Mouse (Mus musculus) ovary, adult 10 weeks (tissue): ENCODE data around the gene Cpeb1. TPM values are rescaled to one million over a fixed set of nuclear protein-coding genes. Genes with fewer than 3 reads are reported as not detected.

Source experiments
- polyA plus RNA-seq: library from polyadenylated mRNA; stranded (reverse); fragments of 350-450 nt; fragmentation: Illumina TruSeq; extraction: RNeasy Lipid Tissue Mini Kit (QIAGEN cat#74804); gene quantifications from one replicate; pipeline ENCODE4 v1.2.3, GENCODE M21; 2014

Cpeb1 gene
- polyA plus RNA-seq: 39.3 TPM

DNA sequence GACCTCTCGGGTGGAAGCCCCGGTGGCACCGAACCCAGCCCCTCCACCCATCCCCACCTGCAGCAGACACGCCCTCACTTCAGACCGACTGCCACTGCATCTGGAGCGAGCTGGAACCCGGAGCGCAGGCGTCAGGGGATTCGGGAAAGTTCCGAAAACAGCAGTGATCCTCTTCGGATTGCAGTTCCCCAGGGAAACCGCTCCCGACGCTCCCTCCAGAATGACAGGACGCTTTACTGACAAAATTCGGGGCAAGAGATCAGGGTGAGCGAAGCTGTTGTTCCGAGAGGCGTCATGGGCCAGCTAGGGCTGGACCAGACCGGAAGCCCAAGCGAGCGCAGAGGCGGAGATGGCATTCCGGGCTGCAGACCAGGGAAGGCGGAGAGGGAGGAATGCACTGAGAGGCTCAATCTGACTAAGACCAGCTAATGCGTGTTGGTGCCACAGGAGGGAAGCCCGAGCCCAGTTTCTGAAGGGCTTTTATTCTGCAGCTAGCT lies at the start of gene Cpeb1:
Cpeb1 (minus strand) TSS at position 311 of the 497 bp plus-strand sequence.

DNA sequence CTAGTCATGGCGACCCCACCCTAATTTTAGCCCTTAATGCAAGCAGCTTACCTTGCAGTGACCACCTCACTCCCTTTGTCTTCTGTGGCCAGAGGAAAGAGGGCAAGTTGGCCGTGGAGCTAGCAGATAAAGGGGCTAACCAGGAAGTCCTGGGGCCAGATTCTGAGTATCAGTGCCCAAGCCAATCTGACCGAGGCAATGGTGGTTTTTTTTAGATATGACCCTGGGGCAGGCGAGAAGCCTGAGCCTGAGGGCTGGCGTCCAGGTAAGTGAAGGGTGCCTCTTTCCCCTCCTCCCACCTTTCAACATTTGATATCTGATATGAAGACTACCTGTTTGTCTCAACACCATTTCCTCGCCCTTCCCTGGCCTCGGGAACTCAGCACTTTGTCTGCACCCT lies 42.9 kb upstream of the Cpeb1 start, which contains the start of gene BC048679:
BC048679 (minus strand) TSS at position 101 of the 400 bp plus-strand sequence.

DNA sequence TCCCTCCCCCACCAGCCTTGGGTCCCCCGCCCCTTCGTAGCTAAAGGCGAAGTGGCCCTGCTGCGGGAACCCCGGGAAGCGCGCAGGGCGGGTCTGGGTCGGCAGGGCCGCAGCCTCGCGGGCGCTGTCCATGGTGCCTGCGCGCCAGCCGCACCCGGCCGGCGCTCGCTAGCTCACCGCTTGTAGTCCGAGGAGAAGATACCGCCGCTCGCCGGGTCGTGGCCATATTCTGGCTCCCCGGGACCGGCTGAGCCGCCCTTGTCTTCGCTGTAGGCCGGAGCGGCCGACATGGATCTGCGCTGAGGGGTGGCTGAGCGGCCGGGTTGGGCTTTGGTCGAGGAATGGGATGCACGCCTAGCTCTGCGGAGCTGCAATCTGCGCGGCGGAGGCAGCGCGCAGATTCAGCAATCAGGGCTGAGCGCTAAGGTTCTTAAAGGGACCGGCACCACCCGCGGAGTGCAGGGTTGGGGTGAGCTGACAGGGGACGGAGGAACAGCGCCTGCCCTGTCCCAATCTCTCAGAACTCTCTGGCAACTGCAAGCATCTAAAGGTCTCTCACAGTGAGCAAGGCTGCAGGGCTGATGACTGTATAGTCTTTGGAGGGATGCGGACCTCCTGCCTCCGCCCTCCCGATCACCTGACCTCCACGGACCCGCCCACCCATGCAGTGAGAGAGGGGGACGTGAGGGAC lies 38.2 kb upstream of the Cpeb1 start, which contains the start of gene Ap3b2:
Ap3b2 (minus strand) TSS at position 595 of the 691 bp plus-strand sequence.

DNA sequence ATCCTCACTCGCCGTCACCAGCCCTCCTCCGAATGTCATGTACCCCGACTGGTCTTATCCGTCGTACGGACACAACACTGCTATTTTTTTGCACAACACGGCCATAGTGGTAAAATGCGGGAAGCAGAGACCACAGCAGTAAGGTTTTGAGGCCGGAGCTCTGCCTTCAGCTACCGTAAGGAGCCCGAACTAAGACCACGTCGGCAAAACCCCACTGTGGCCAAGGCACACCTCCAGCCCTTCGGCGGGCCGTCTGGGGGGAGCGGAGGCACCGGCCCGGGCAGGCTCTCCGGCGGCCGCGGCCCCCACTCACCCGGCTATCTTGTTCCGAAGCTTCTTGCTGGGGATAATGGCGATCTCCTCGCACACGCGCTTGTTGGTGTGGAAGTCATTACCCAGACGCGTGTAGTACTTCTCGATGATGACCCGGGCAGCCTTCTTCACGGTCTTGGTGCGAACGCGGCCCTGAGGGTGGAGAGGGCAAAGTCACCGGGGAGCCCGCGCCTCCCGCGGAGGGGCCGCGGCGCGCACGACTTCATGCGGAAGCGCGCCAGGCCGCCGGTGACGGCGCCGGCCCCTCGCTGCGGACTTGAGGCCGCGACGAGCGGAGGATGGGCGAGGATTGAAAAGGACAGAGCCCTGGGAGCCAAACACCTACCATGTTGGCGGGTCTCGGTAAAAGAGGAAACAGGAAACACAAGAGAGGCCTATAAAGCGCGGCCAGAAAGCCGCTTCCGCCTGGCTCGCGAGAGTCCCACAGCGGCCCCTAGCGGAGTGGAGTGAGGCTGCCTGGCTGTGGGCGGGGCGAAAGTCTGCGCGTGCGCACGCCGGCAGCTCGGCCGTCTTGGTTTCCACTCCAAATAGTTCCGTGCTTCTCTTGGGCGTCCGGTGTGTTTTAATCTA lies 110.5 kb downstream of the Cpeb1 start, which contains the start of gene Rps17:
Rps17 (minus strand) TSS at position 711 of the 903 bp plus-strand sequence.

Other genes starting within 250 kb of the Cpeb1 start
- gene Pde8a, start 241.9 kb downstream of the Cpeb1 start, polyA plus RNA-seq: 152 TPM
- 469 TPM for gene Rps17, start 110.2 kb downstream of the Cpeb1 start, polyA plus RNA-seq
- 0.34 TPM for gene Ap3b2, start 38.5 kb upstream of the Cpeb1 start, polyA plus RNA-seq
- not detected for gene BC048679, start 42.8 kb upstream of the Cpeb1 start, polyA plus RNA-seq
- 0.29 TPM for gene Fsd2, start 111.5 kb upstream of the Cpeb1 start, polyA plus RNA-seq
- 7.1 TPM for gene Whamm, start 115.8 kb upstream of the Cpeb1 start, polyA plus RNA-seq